12 mouse cellular contexts compared by ENCODE assay signal in genomic region chr15:60754246-60754645, GRCm38 (mm10).
"Had no signal": no experiment of that assay in that cellular context is flagged by ENCODE, and none has a peak within 500 bp of the region (broad histone marks: within the 10 kb centered on the region; RNA-seq: fewer than 3 reads in every experiment).

No protein-coding gene starts in this region.

- DNase-seq: lung, embryonic 14.5 days; lung, postnatal 10 days; lung, postnatal 4 days; midbrain, embryonic 14.5 days; retina, postnatal 1 day; right cerebral cortex, adult 18-20 months; right cerebral cortex, postnatal 25 days; right cerebral cortex, postnatal 4 days; spleen, adult 18-20 months; thymus, adult 18-20 months; thymus, postnatal 14 days; thymus, postnatal 36 days had no signal
